Mouse (Mus musculus): ENCODE measurements around the gene Nat14. TPM values are rescaled to one million over a fixed set of nuclear protein-coding genes. Genes with fewer than 3 reads are reported as not detected.

Nat14 gene
- polyA plus RNA-seq, 1 experiment, result 5.9 TPM

DNA sequence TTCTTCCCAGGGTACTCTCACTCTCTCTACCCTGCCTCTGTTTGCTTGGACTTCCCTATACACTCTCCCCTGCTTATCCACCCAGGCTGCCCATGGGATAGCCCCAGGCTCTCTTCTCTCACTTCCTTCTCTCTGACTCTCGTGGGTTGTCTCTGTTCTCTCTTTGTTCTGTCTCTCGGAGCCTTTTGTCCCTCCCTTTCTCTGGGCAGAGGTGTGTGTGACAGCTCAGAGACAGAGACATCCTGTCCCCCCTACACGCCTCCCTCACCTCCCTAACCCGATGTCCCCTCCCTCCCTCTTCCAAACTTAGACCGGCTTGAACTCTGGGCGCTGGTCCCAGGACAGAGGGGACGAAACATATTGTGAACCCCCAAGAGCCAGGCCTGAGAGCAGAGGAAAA lies 49.9 kb downstream of the Nat14 start:
- H3K27ac ChIP-seq (ENCODE audit: control insufficient read depth, insufficient read depth, low read length), result no peak overlapping the region
- no peak for DNase-seq
- WGBS, result 34% methylated on average over 7 of the region's 7 CpGs
- H3K4me3 ChIP-seq (ENCODE audit: control insufficient read depth, insufficient read depth, low read length), result no peak overlapping the region
- TF ChIP-seq POLR2A (IDR thresholded peaks at IDR 0.05; ENCODE audit: control insufficient read depth, extremely low read depth, insufficient read depth, low read length, poor library complexity) (no peak), CTCF (IDR thresholded peaks at IDR 0.05; ENCODE audit: borderline replicate concordance, control insufficient read depth, extremely low read depth, insufficient read depth, low read length, poor library complexity) (no peak)
- no peaks in the 10 kb centered on the region for H3K4me1 ChIP-seq (replicated peaks; ENCODE audit: control insufficient read depth, insufficient read depth, low read length)
- 0 out of 2 replicates have a peak, but pooled peaks cover 2% of the 10 kb centered on the region for H3K27me3 ChIP-seq (ENCODE audit: control insufficient read depth, insufficient read depth, low read length)
- no peaks in the 10 kb centered on the region for H3K36me3 ChIP-seq (ENCODE audit: control insufficient read depth, insufficient read depth, low read length)

DNA sequence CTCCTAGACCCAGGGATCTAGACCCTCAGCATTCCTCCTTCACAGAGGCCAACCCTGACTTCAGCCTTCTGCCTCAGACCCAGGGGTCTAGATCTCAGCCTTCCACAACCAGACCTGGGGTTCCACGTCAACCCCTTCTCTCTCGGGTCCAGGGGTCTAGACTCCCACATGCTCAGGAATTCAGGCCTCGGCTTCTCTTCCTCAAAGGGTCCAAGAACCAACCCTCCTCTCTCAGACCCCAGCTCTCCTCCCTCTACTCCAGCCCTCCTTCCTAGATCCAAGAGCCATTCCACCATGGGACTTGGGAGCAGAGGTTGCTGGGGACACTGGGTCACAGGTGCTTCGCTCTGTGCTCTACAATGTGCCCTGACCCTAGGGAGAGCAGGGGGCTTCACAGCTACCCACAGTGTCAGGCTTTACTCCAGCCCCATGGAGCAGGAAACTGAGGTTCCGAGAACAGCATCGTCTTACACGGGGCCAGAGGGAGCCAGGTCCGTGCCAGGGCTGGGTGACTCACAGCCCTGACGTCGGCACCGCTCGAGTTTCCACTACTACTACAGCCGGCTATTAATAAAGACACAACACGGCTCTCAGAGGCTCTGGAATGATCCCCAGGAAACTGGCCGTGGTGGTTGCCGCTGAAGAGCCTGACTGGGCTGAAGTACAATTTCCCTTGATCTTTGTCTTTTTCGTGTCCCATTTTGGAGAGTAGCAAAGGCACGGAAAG lies 50.7 kb downstream of the Nat14 start:
- H3K4me3 ChIP-seq (ENCODE audit: control insufficient read depth, insufficient read depth, low read length), result no peak overlapping the region
- no peak overlapping the region for H3K27ac ChIP-seq (ENCODE audit: control insufficient read depth, insufficient read depth, low read length)
- 0 out of 2 replicates have a peak, but pooled peaks cover 2% of the 10 kb centered on the region for H3K27me3 ChIP-seq (ENCODE audit: control insufficient read depth, insufficient read depth, low read length)
- no peaks in the 10 kb centered on the region for H3K36me3 ChIP-seq (ENCODE audit: control insufficient read depth, insufficient read depth, low read length)
- 57% methylated on average over 18 of the region's 18 CpGs for WGBS
- no peaks in the 10 kb centered on the region for H3K4me1 ChIP-seq (replicated peaks; ENCODE audit: control insufficient read depth, insufficient read depth, low read length)
- TF ChIP-seq POLR2A (IDR thresholded peaks at IDR 0.05; ENCODE audit: control insufficient read depth, extremely low read depth, insufficient read depth, low read length, poor library complexity), result no peak
- TF ChIP-seq CTCF (IDR thresholded peaks at IDR 0.05; ENCODE audit: borderline replicate concordance, control insufficient read depth, extremely low read depth, insufficient read depth, low read length, poor library complexity), result no peak
- no peak for DNase-seq

Other genes starting within 250 kb of the Nat14 start
- gene Hspbp1, start 237.0 kb upstream of the Nat14 start, polyA plus RNA-seq (2012; rRNA removed), result 53.0 and 55.4 TPM in 2 replicates
- gene Brsk1, start 231.4 kb upstream of the Nat14 start, polyA plus RNA-seq (2012; rRNA removed), result 0.71 and 0.84 TPM in 2 replicates
- 2.2 and 3.7 TPM in 2 replicates for gene Tmem150b, start 196.8 kb upstream of the Nat14 start, polyA plus RNA-seq (2012; rRNA removed)
- 224 and 250 TPM in 2 replicates for gene Kmt5c, start 181.9 kb upstream of the Nat14 start, polyA plus RNA-seq (2012; rRNA removed)
- gene Cox6b2, start 168.9 kb upstream of the Nat14 start, polyA plus RNA-seq (2012; rRNA removed), result 36.6 and 47.7 TPM in 2 replicates
- 0.11 TPM in 1 of 2 replicates, not detected in the other for gene Fam71e2, start 150.7 kb upstream of the Nat14 start, polyA plus RNA-seq (2012; rRNA removed)
- 0.13 and 0.32 TPM in 2 replicates for gene Il11, start 139.2 kb upstream of the Nat14 start, polyA plus RNA-seq (2012; rRNA removed)
- gene Tmem190, start 139.1 kb upstream of the Nat14 start, polyA plus RNA-seq (2012; rRNA removed), result not detected in 2 replicates
- 18.1 and 23.5 TPM in 2 replicates for gene Tmem238, start 132.4 kb upstream of the Nat14 start, polyA plus RNA-seq (2012; rRNA removed)
- 367 and 512 TPM in 2 replicates for gene Rpl28, start 129.2 kb upstream of the Nat14 start, polyA plus RNA-seq (2012; rRNA removed)
- 970 and 1,071 TPM in 2 replicates for gene Ube2s, start 109.4 kb upstream of the Nat14 start, polyA plus RNA-seq (2012; rRNA removed)
- 0.48 and 0.74 TPM in 2 replicates for gene Shisa7, start 77.3 kb upstream of the Nat14 start, polyA plus RNA-seq (2012; rRNA removed)
- gene Isoc2b, start 51.8 kb upstream of the Nat14 start, polyA plus RNA-seq (2012; rRNA removed), result 21.8 and 23.6 TPM in 2 replicates
- gene Isoc2a, start 44.9 kb upstream of the Nat14 start, polyA plus RNA-seq (2012; rRNA removed), result 20.3 and 20.5 TPM in 2 replicates
- gene Gm36210, start 15.5 kb upstream of the Nat14 start, polyA plus RNA-seq (2012; rRNA removed), result 0.15 and 0.17 TPM in 2 replicates
- 40.2 and 51.2 TPM in 2 replicates for gene Zfp628, start 6.8 kb upstream of the Nat14 start, polyA plus RNA-seq (2012; rRNA removed)
- gene Ssc5d, start 3.8 kb downstream of the Nat14 start, polyA plus RNA-seq (2012; rRNA removed), result 1.0 and 1.1 TPM in 2 replicates
- gene Sbk2, start 42.4 kb downstream of the Nat14 start, polyA plus RNA-seq (2012; rRNA removed), result 1.5 and 5.4 TPM in 2 replicates
- 0.36 and 3.7 TPM in 2 replicates for gene Sbk3, start 49.1 kb downstream of the Nat14 start, polyA plus RNA-seq (2012; rRNA removed)
- 125 and 133 TPM in 2 replicates for gene Zfp579, start 74.1 kb downstream of the Nat14 start, polyA plus RNA-seq (2012; rRNA removed)
- gene Zfp524, start 92.4 kb downstream of the Nat14 start, polyA plus RNA-seq (2012; rRNA removed), result 52.2 and 54.6 TPM in 2 replicates
- 79.3 and 85.2 TPM in 2 replicates for gene Fiz1, start 92.7 kb downstream of the Nat14 start, polyA plus RNA-seq (2012; rRNA removed)
- gene Gm44973, start 93.5 kb downstream of the Nat14 start, polyA plus RNA-seq (2012; rRNA removed), result not detected in 2 replicates
- 105 and 120 TPM in 2 replicates for gene Zfp865, start 98.3 kb downstream of the Nat14 start, polyA plus RNA-seq (2012; rRNA removed)
- 0.52 and 0.97 TPM in 2 replicates for gene Ccdc106, start 98.5 kb downstream of the Nat14 start, polyA plus RNA-seq (2012; rRNA removed)
- gene 4632433K11Rik, start 112.1 kb downstream of the Nat14 start, polyA plus RNA-seq (2012; rRNA removed), result not detected in 2 replicates
- 5.2 and 6.3 TPM in 2 replicates for gene Zfp784, start 116.4 kb downstream of the Nat14 start, polyA plus RNA-seq (2012; rRNA removed)
- gene Zfp580, start 129.5 kb downstream of the Nat14 start, polyA plus RNA-seq (2012; rRNA removed), result 29.9 and 42.3 TPM in 2 replicates
- 437 and 438 TPM in 2 replicates for gene U2af2, start 140.1 kb downstream of the Nat14 start, polyA plus RNA-seq (2012; rRNA removed)
- 230 and 280 TPM in 2 replicates for gene Epn1, start 158.2 kb downstream of the Nat14 start, polyA plus RNA-seq (2012; rRNA removed)
- not detected in 2 replicates for gene Rfpl4, start 194.9 kb downstream of the Nat14 start, polyA plus RNA-seq (2012; rRNA removed)
- gene Rasl2-9, start 203.9 kb downstream of the Nat14 start, polyA plus RNA-seq (2012; rRNA removed), result 0.17 and 0.39 TPM in 2 replicates
- gene Vmn1r55, start 227.6 kb downstream of the Nat14 start, polyA plus RNA-seq (2012; rRNA removed), result not detected in 2 replicates

All from thymus, adult 2 months (tissue).